ENCODE assay signal across 8 mouse cellular contexts in genomic region chr7:29341722-29342121, GRCm38 (mm10). TPM values are rescaled to one million over a fixed set of nuclear protein-coding genes. Genes with fewer than 3 reads are reported as not detected.
DNase-seq lines count a peak whose midpoint lies in the region; ATAC-seq and TF ChIP-seq lines count a peak whose summit lies in the region.

No protein-coding gene starts in this region.

- no peak overlapping the region for H3K4me3 ChIP-seq in midbrain, embryonic 15.5 days
- no peak overlapping the region for H3K4me3 ChIP-seq in midbrain, embryonic 16.5 days (ENCODE audit: low read depth, low read length)
- H3K4me3 ChIP-seq in forebrain, embryonic 12.5 days (replicated peaks): no peak overlapping the region
- no peak overlapping the region for H3K4me3 ChIP-seq in liver, embryonic 14.5 days (ENCODE audit: insufficient read depth in 1 of 2, low read depth in 2 of 2, low read length in 2 of 2)

- peaks cover 12% of the 10 kb centered on the region; the same call in 1 of the 2 replicates for H3K4me1 ChIP-seq in midbrain, embryonic 15.5 days
- peaks cover 5% of the 10 kb centered on the region for H3K4me1 ChIP-seq in midbrain, embryonic 16.5 days (ENCODE audit: control insufficient read depth, insufficient read depth, low read length)
- peaks cover 22% of the 10 kb centered on the region for H3K4me1 ChIP-seq in forebrain, embryonic 12.5 days
- H3K4me1 ChIP-seq in liver, embryonic 14.5 days (replicated peaks; ENCODE audit: control insufficient read depth in 2 of 2, insufficient read depth in 2 of 2, low read length in 1 of 2): peaks cover 38 to 58% of the 10 kb centered on the region in 2 experiments

- H3K9ac ChIP-seq in midbrain, embryonic 15.5 days: no peak overlapping the region
- no peak overlapping the region for H3K9ac ChIP-seq in midbrain, embryonic 16.5 days (ENCODE audit: low read depth, low read length)
- H3K9ac ChIP-seq in forebrain, embryonic 12.5 days: peak overlapping the region; percentile 4; the same call in 1 of the 2 replicates
- H3K9ac ChIP-seq in liver, embryonic 14.5 days (replicated peaks): peak overlapping the region; percentile 12; the same call in 1 of the 2 replicates

- ATAC-seq in midbrain, embryonic 15.5 days (replicated peaks): no peak
- ATAC-seq in midbrain, embryonic 16.5 days: no peak
- ATAC-seq in forebrain, embryonic 12.5 days (ENCODE audit: low FRiP score): no peak
- no peak for ATAC-seq in liver, embryonic 14.5 days (ENCODE audit: insufficient read depth)

- H3K36me3 ChIP-seq in midbrain, embryonic 15.5 days (replicated peaks): no peaks in the 10 kb centered on the region
- peaks cover 7% of the 10 kb centered on the region; the same call in 1 of the 2 replicates for H3K36me3 ChIP-seq in midbrain, embryonic 16.5 days (ENCODE audit: control insufficient read depth, insufficient read depth, low read length)
- H3K36me3 ChIP-seq in forebrain, embryonic 12.5 days (replicated peaks): no peaks in the 10 kb centered on the region; the same call in 1 of the 2 replicates
- H3K36me3 ChIP-seq in liver, embryonic 14.5 days (replicated peaks; ENCODE audit: control insufficient read depth, insufficient read depth, low read depth): no peaks in the 10 kb centered on the region

- WGBS in midbrain, embryonic 15.5 days: 73% methylated on average over 12 of the region's 12 CpGs
- WGBS in midbrain, embryonic 16.5 days: 49% methylated on average over 12 of the region's 12 CpGs
- WGBS in forebrain, embryonic 12.5 days: 74% methylated on average over 12 of the region's 12 CpGs
- WGBS in liver, embryonic 14.5 days (ENCODE audit: insufficient replicate concordance): 58% methylated on average over 12 of the region's 12 CpGs

- H3K4me2 ChIP-seq in midbrain, embryonic 15.5 days: no peak overlapping the region
- no peak overlapping the region for H3K4me2 ChIP-seq in midbrain, embryonic 16.5 days (ENCODE audit: low read length)
- no peak overlapping the region for H3K4me2 ChIP-seq in forebrain, embryonic 12.5 days
- peak overlapping the region; percentile 16; the same call in 1 of the 2 replicates for H3K4me2 ChIP-seq in liver, embryonic 14.5 days (ENCODE audit: low read depth)

- peak; percentile 46 to 47 for DNase-seq in cerebellum, postnatal 14 days
- DNase-seq in cerebellum, adult 11-12 months: no peak
- DNase-seq in liver, embryonic 14.5 days (ENCODE audit: low read depth in 3 of 3, low spot score in 3 of 3): no peak
- DNase-seq in adrenal gland, postnatal 36 days: no peak
- DNase-seq in urinary bladder, postnatal 25 days (ENCODE audit: low spot score): no peak

- peak overlapping the region; percentile 60; the same call in 1 of the 2 replicates for H3K27ac ChIP-seq in midbrain, embryonic 15.5 days
- no peak overlapping the region; the same call in 1 of the 2 replicates for H3K27ac ChIP-seq in midbrain, embryonic 16.5 days (ENCODE audit: low read length)
- H3K27ac ChIP-seq in forebrain, embryonic 12.5 days: peak overlapping the region; percentile 73
- H3K27ac ChIP-seq in liver, embryonic 14.5 days: no peak overlapping the region

- H3K9me3 ChIP-seq in midbrain, embryonic 15.5 days: no peaks in the 10 kb centered on the region
- H3K9me3 ChIP-seq in midbrain, embryonic 16.5 days (replicated peaks; ENCODE audit: control insufficient read depth, low read length, poor library complexity, severe bottlenecking): no peaks in the 10 kb centered on the region
- H3K9me3 ChIP-seq in forebrain, embryonic 12.5 days: no peaks in the 10 kb centered on the region
- no peaks in the 10 kb centered on the region for H3K9me3 ChIP-seq in liver, embryonic 14.5 days (ENCODE audit: control insufficient read depth, low read length)

- 0 out of 2 replicates have a peak, but pooled peaks have one; percentile 10 for TF ChIP-seq EP300 in liver, embryonic 14.5 days (IDR thresholded peaks at IDR 0.05; ENCODE audit: low read depth)

- TF ChIP-seq CTCF in liver, embryonic 14.5 days (IDR thresholded peaks at IDR 0.05; ENCODE audit: low read depth): no peak

- H3K27me3 ChIP-seq in midbrain, embryonic 15.5 days (replicated peaks): no peaks in the 10 kb centered on the region
- no peaks in the 10 kb centered on the region for H3K27me3 ChIP-seq in midbrain, embryonic 16.5 days (ENCODE audit: control insufficient read depth, insufficient read depth, low read depth, low read length)
- no peaks in the 10 kb centered on the region for H3K27me3 ChIP-seq in forebrain, embryonic 12.5 days
- no peaks in the 10 kb centered on the region for H3K27me3 ChIP-seq in liver, embryonic 14.5 days (ENCODE audit: control insufficient read depth, insufficient read depth, low read length)

RNA-seq across cellular contexts. Expression of gene Dpf1, which starts 38.0 kb away (rescaled TPM):
- polyA plus RNA-seq in midbrain, embryonic 15.5 days (2015; fragmentation: Nextera tagmentation; extraction: Ambion mirVana): 256 and 261 TPM in 2 replicates
- polyA plus RNA-seq in midbrain, embryonic 16.5 days (2015; fragmentation: Nextera tagmentation; extraction: Ambion mirVana): 223 and 226 TPM in 2 replicates
- 118 and 147 TPM in 2 replicates for polyA plus RNA-seq in forebrain, embryonic 12.5 days (2016; fragmentation: Nextera tagmentation; extraction: Ambion mirVana)
- polyA plus RNA-seq in liver, embryonic 14.5 days (2012; rRNA removed): 0.81 TPM in 2 replicates
- 1.0 and 2.1 TPM in 2 replicates for polyA plus RNA-seq in liver, embryonic 14.5 days (2014; fragmentation: Nextera tagmentation; extraction: Ambion mirVana)
- total RNA-seq in adrenal gland, postnatal 36 days (2021): 1 to 10 TPM; 2.7 to 3.0 TPM

RNA-seq across cellular contexts. Expression of gene Ppp1r14a, which starts 52.6 kb away (rescaled TPM):
- polyA plus RNA-seq in midbrain, embryonic 15.5 days (2015; fragmentation: Nextera tagmentation; extraction: Ambion mirVana): 3.3 and 4.3 TPM in 2 replicates
- 2.5 and 2.7 TPM in 2 replicates for polyA plus RNA-seq in midbrain, embryonic 16.5 days (2015; fragmentation: Nextera tagmentation; extraction: Ambion mirVana)
- 14.8 and 16.5 TPM in 2 replicates for polyA plus RNA-seq in forebrain, embryonic 12.5 days (2016; fragmentation: Nextera tagmentation; extraction: Ambion mirVana)
- polyA plus RNA-seq in liver, embryonic 14.5 days (2012; rRNA removed): 1.5 and 2.5 TPM in 2 replicates
- 2.3 TPM in 2 replicates for polyA plus RNA-seq in liver, embryonic 14.5 days (2014; fragmentation: Nextera tagmentation; extraction: Ambion mirVana)
- 1 to 10 TPM; 3.6 to 4.9 TPM for total RNA-seq in adrenal gland, postnatal 36 days (2021)

Comparison
In these comparisons a context has a peak if more than half of its experiments do, and no peak if none do; other contexts are left out.
1. DNase-seq: peak in cerebellum, postnatal 14 days (2 of 2); none in cerebellum, adult 11-12 months (single experiment), liver, embryonic 14.5 days (0 of 3), adrenal gland, postnatal 36 days (0 of 2) and urinary bladder, postnatal 25 days (single experiment).
2. H3K27ac ChIP-seq: peak in midbrain, embryonic 15.5 days (single experiment) and forebrain, embryonic 12.5 days (single experiment); none in midbrain, embryonic 16.5 days (single experiment) and liver, embryonic 14.5 days (single experiment).
3. H3K9ac ChIP-seq: peak in forebrain, embryonic 12.5 days (single experiment) and liver, embryonic 14.5 days (single experiment); none in midbrain, embryonic 15.5 days (single experiment) and midbrain, embryonic 16.5 days (single experiment).
4. RNA of gene Dpf1, which starts 38.0 kb away (polyA plus RNA-seq): 256 to 261 TPM in midbrain, embryonic 15.5 days, 223 to 226 TPM in midbrain, embryonic 16.5 days and 118 to 147 TPM in forebrain, embryonic 12.5 days; 0.81 to 2.1 TPM in liver, embryonic 14.5 days; every median in the first group is over 10 times any median in the second.